Mouse (Mus musculus): ENCODE data around the gene Zswim1.
"Not testable (repeated sequence)": the region's sequence is repeated elsewhere in the genome, so short reads cannot be mapped to it uniquely, and the experiment has no call there.

Zswim1 gene

GRCm38 (mm10) chr2:164792400-164793190 lies 29.9 kb upstream of the Zswim1 start:
- no peak for DNase-seq (ENCODE audit: low read depth in 2 of 2, low spot score in 2 of 2)

GRCm38 (mm10) chr2:164793236-164793635 lies 29.2 kb upstream of the Zswim1 start:
- DNase-seq (ENCODE audit: low read depth in 2 of 2, low spot score in 2 of 2), result peak; percentile 38 to 67

GRCm38 (mm10) chr2:164793772-164794171 lies 28.7 kb upstream of the Zswim1 start:
- DNase-seq (ENCODE audit: low read depth in 2 of 2, low spot score in 2 of 2), result no peak

- peak; percentile 69 to 76 for DNase-seq (ENCODE audit: low read depth in 2 of 2, low spot score in 2 of 2)
These were observed 28.2 kb upstream of the Zswim1 start for GRCm38 (mm10) chr2:164794293-164794692.

- no peak for DNase-seq (ENCODE audit: low read depth in 2 of 2, low spot score in 2 of 2)
These were observed 26.6 kb upstream of the Zswim1 start for GRCm38 (mm10) chr2:164795868-164796267.

- DNase-seq (ENCODE audit: low read depth in 2 of 2, low spot score in 2 of 2), result not testable (repeated sequence)
These were observed 23.9 kb upstream of the Zswim1 start for GRCm38 (mm10) chr2:164798554-164798953.

GRCm38 (mm10) chr2:164800252-164801004 lies 22.1 kb upstream of the Zswim1 start:
- DNase-seq (ENCODE audit: low read depth in 2 of 2, low spot score in 2 of 2), result no peak

- DNase-seq (ENCODE audit: low read depth in 2 of 2, low spot score in 2 of 2), result no peak
These were observed 19.1 kb upstream of the Zswim1 start for GRCm38 (mm10) chr2:164803201-164803920.

- no peak for DNase-seq (ENCODE audit: low read depth in 2 of 2, low spot score in 2 of 2)
These were observed 18.6 kb upstream of the Zswim1 start for GRCm38 (mm10) chr2:164803921-164804313.

GRCm38 (mm10) chr2:164804533-164805331 lies 17.8 kb upstream of the Zswim1 start, which contains the start of the genes Acot8 and Zswim3:
Acot8 (minus strand) TSS chr2:164804882.
Zswim3 (plus strand) TSS chr2:164805098.
- peak; percentile 96 to 98 for DNase-seq (ENCODE audit: low read depth in 2 of 2, low spot score in 2 of 2)

GRCm38 (mm10) chr2:164805332-164805718 lies 17.2 kb upstream of the Zswim1 start:
- DNase-seq (ENCODE audit: low read depth in 2 of 2, low spot score in 2 of 2), result no peak

- no peak for DNase-seq (ENCODE audit: low read depth in 2 of 2, low spot score in 2 of 2)
These were observed 15.9 kb upstream of the Zswim1 start for GRCm38 (mm10) chr2:164806614-164807013.

- no peak for DNase-seq (ENCODE audit: low read depth in 2 of 2, low spot score in 2 of 2)
These were observed 8.9 kb upstream of the Zswim1 start for GRCm38 (mm10) chr2:164813557-164813956.

GRCm38 (mm10) chr2:164815348-164815747 lies 7.1 kb upstream of the Zswim1 start:
- DNase-seq (ENCODE audit: low read depth in 2 of 2, low spot score in 2 of 2), result no peak

- DNase-seq (ENCODE audit: low read depth in 2 of 2, low spot score in 2 of 2), result no peak
These were observed 6.7 kb upstream of the Zswim1 start for GRCm38 (mm10) chr2:164815821-164816220.

- no peak for DNase-seq (ENCODE audit: low read depth in 2 of 2, low spot score in 2 of 2)
These were observed 5.3 kb upstream of the Zswim1 start for GRCm38 (mm10) chr2:164817206-164817605.

GRCm38 (mm10) chr2:164817703-164818102 lies 4.8 kb upstream of the Zswim1 start:
- DNase-seq (ENCODE audit: low read depth in 2 of 2, low spot score in 2 of 2), result no peak

- DNase-seq (ENCODE audit: low read depth in 2 of 2, low spot score in 2 of 2), result no peak
These were observed 1.4 kb upstream of the Zswim1 start for GRCm38 (mm10) chr2:164821060-164821459.

GRCm38 (mm10) chr2:164823181-164823585 lies 697 bp downstream of the Zswim1 start:
- DNase-seq (ENCODE audit: low read depth in 2 of 2, low spot score in 2 of 2), result no peak

GRCm38 (mm10) chr2:164823969-164824368 lies 1.5 kb downstream of the Zswim1 start:
- DNase-seq (ENCODE audit: low read depth in 2 of 2, low spot score in 2 of 2), result no peak

- DNase-seq (ENCODE audit: low read depth in 2 of 2, low spot score in 2 of 2), result no peak
These were observed 3.0 kb downstream of the Zswim1 start for GRCm38 (mm10) chr2:164825521-164825920.
